Mouse (Mus musculus) liver, adult 10 weeks (tissue): ENCODE results near the gene Gm8113. TPM values are rescaled to one million over a fixed set of nuclear protein-coding genes. Genes with fewer than 3 reads are reported as not detected.

Experiments
- polyA plus RNA-seq: library from polyadenylated mRNA; stranded (reverse); fragments of 350-450 nt; fragmentation: Illumina TruSeq; extraction: RNeasy Lipid Tissue Mini Kit (QIAGEN cat#74804); gene quantifications from one replicate; pipeline ENCODE4 v1.2.3, GENCODE M21; 2014; ENCODE audit warnings: low read depth, low replicate concordance

The Gm8113 gene
- polyA plus RNA-seq, result 0.48 TPM

DNA sequence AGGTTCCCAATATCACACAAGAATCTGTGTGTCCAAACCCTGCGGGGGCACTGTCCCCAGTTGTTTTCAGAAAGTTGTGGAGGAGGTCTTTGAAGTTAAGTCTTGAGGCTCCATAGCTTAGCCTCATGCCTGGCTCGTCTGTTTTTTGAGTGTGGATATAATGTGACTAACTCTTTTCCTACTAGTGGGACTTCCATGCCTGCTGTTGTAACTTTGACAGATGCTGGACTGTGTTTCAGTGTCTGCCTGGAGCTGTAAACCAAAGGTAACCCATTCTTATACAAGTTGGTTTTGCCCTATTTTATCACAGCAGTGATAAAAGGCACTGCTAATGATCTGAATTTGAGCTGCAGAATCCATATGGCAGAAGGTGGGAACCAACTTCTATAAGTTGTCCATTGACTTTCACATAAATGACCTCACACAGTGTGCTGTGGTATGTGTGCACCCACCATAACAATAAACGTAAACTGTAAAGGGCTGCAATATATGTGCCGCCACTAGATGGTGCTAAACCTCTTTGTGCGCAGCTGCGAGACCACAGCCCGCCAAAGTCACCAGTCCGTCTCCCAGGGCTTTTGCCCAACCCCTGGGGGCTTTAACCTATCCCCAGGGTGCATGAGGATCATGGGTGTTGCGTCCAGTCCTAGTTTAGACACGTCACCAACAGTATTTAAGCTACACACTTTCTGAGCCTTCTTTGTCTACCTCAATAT, at the start of gene Gm8113:
TSS of gene Gm8113 (plus strand) at position 703 of the 716 bp plus-strand sequence.

DNA sequence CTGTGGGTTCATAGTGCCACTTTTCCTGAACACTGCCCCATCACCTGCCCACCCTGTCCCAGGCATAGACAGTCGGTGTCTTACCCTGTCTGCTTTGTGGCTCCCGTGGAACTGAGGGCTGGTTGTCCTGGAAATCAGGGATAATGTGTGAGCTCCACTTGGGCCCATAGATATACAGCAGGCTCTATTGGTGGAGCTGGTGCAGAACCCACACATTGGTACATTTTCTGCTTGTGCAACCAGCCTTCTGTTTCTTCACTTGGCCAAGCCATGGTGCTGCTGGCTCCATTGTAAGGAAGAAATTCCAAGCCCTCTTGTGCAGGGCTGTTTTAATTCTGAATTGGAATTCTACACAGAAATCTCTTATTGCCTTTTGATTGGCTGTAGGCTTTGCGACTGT, 49.8 kb upstream of the Gm8113 start, which contains the start of gene Ear1:
TSS of gene Ear1 (minus strand) at position 101 of the 400 bp plus-strand sequence.

DNA sequence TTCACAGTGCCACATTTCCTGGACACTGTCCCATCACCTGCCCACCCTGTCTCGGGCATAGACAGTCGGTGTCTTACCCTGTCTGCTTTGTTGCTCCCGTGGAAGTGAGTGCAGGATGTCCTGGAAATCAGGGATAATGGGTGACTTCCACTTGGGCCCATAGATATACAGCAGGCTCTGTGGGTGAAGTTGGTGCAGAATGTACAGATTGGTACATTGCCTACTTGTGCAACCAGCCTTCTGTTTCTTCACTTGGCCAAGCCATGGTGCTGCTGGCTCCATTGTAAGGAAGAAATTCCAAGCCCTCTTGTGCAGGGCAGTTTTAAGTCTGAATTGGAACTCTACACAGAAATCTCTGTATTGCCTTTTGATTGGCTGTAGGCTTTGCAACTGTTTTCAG, 1.7 kb upstream of the Gm8113 start, which contains the start of gene Ear10:
TSS of gene Ear10 (minus strand) at position 101 of the 400 bp plus-strand sequence.

DNA sequence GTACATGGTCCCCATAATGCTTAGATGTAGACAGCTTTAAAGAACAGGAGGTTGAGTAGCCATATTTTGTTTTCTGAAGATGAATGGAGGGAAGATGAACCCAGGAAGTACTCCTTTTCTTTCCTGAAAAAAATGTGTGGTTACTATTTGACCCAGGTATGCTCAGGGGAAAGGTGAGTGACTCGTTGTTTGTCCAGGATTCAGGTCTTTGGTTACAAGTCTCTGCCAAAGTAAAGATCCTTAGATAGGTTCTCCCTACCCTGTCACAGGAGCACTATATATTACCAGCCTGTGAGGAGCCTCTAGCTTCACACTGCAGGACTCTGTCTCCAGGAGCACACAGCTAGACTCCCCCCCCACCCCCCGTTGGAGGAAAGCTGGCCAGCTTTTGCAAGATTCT, 31.6 kb downstream of the Gm8113 start, which contains the start of gene Ang5:
TSS of gene Ang5 (plus strand) at position 301 of the 400 bp plus-strand sequence.

Other genes with a start within 250 kb of the Gm8113 start
- not detected for gene Gm8165, start 248.2 kb upstream of the Gm8113 start, polyA plus RNA-seq
- gene Gm7324, start 227.6 kb upstream of the Gm8113 start, polyA plus RNA-seq, result 0.95 TPM
- gene Gm16506, start 197.9 kb upstream of the Gm8113 start, polyA plus RNA-seq, result not detected
- gene Gm6526, start 177.5 kb upstream of the Gm8113 start, polyA plus RNA-seq, result not detected
- gene Gm8180, start 140.6 kb upstream of the Gm8113 start, polyA plus RNA-seq, result not detected
- gene Ear1, start 49.9 kb upstream of the Gm8113 start, polyA plus RNA-seq, result not detected
- not detected for gene Ear10, start 1.8 kb upstream of the Gm8113 start, polyA plus RNA-seq
- gene Ang5, start 31.7 kb downstream of the Gm8113 start, polyA plus RNA-seq, result not detected
- gene Ang6, start 76.9 kb downstream of the Gm8113 start, polyA plus RNA-seq, result not detected
- 11.1 TPM for gene Ear2, start 177.3 kb downstream of the Gm8113 start, polyA plus RNA-seq
- gene Gm3327, start 198.5 kb downstream of the Gm8113 start, polyA plus RNA-seq, result not detected